In genomic region chr5:113157006-113157405, GRCm38 (mm10) we compare ENCODE assay signal across 11 mouse cellular contexts.
DNase-seq lines count a peak whose midpoint lies in the region; ATAC-seq and TF ChIP-seq lines count a peak whose summit lies in the region.
"Had no signal": no experiment of that assay in that cellular context is flagged by ENCODE, and none has a peak within 500 bp of the region (broad histone marks: within the 10 kb centered on the region; RNA-seq: fewer than 3 reads in every experiment).

No protein-coding gene starts in this region.

- no peaks in the 10 kb centered on the region for H3K27me3 ChIP-seq in lung, embryonic 15.5 days
- H3K27me3 ChIP-seq in limb, embryonic 12.5 days, result no peaks in the 10 kb centered on the region; the same call in 1 of the 2 replicates
- no peaks in the 10 kb centered on the region for H3K27me3 ChIP-seq in stomach, postnatal 0 days (ENCODE audit: control insufficient read depth, insufficient read depth, low read length)

- ATAC-seq in lung, embryonic 15.5 days (ENCODE audit: borderline replicate concordance, extremely low read depth, low FRiP score, low TSS enrichment), result no peak
- no peak for ATAC-seq in limb, embryonic 12.5 days (ENCODE audit: insufficient number of reproducible peaks, insufficient read depth, low FRiP score, low TSS enrichment, low read depth)
- ATAC-seq in stomach, postnatal 0 days (ENCODE audit: low FRiP score, low TSS enrichment), result no peak
- ATAC-seq: forebrain, embryonic 14.5 days had no signal

- TF ChIP-seq POLR2A in lung, adult 2 months (IDR thresholded peaks at IDR 0.05; ENCODE audit: borderline replicate concordance, extremely low read depth, low read depth, low read length), result no peak
- no peak for TF ChIP-seq POLR2A in bone marrow macrophage, adult 2 months (IDR thresholded peaks at IDR 0.05; ENCODE audit: borderline replicate concordance, low read depth, low read length)

- TF ChIP-seq CTCF in lung, adult 2 months (IDR thresholded peaks at IDR 0.05; ENCODE audit: insufficient read depth, low read length), result no peak
- TF ChIP-seq CTCF in bone marrow macrophage, adult 2 months (IDR thresholded peaks at IDR 0.05; ENCODE audit: low read depth, low read length), result no peak
- TF ChIP-seq CTCF in stomach, postnatal 0 days (IDR thresholded peaks at IDR 0.05; ENCODE audit: low read depth), result no peak

- H3K36me3 ChIP-seq in lung, embryonic 15.5 days, result no peaks in the 10 kb centered on the region
- no peaks in the 10 kb centered on the region for H3K36me3 ChIP-seq in limb, embryonic 12.5 days
- no peaks in the 10 kb centered on the region for H3K36me3 ChIP-seq in stomach, postnatal 0 days (ENCODE audit: control insufficient read depth, insufficient read depth, low read length)

- no peaks in the 10 kb centered on the region for H3K9me3 ChIP-seq in lung, embryonic 15.5 days
- no peaks in the 10 kb centered on the region for H3K9me3 ChIP-seq in limb, embryonic 12.5 days
- no peaks in the 10 kb centered on the region for H3K9me3 ChIP-seq in stomach, postnatal 0 days (ENCODE audit: control insufficient read depth, low read length)

- no peak overlapping the region for H3K4me3 ChIP-seq in lung, embryonic 15.5 days
- H3K4me3 ChIP-seq in lung, adult 2 months (replicated peaks; ENCODE audit: extremely low read depth, low read depth, low read length), result no peak overlapping the region
- H3K4me3 ChIP-seq in bone marrow macrophage, adult 2 months (ENCODE audit: insufficient read depth, low read length), result no peak overlapping the region
- H3K4me3 ChIP-seq in limb, embryonic 12.5 days (replicated peaks), result no peak overlapping the region
- H3K4me3 ChIP-seq in stomach, postnatal 0 days (ENCODE audit: low read depth, low read length), result no peak overlapping the region

- no peak overlapping the region for H3K4me2 ChIP-seq in lung, embryonic 15.5 days
- H3K4me2 ChIP-seq in limb, embryonic 12.5 days, result no peak overlapping the region
- H3K4me2 ChIP-seq in stomach, postnatal 0 days (replicated peaks; ENCODE audit: low read depth), result no peak overlapping the region

- TF ChIP-seq EP300 in stomach, postnatal 0 days (optimal IDR thresholded peaks at IDR 0.05), result no peak

- WGBS in lung, embryonic 15.5 days, result 68% methylated on average over 5 of the region's 5 CpGs
- 67% methylated on average over 5 of the region's 5 CpGs for WGBS in lung, adult 2 months
- WGBS in limb, embryonic 12.5 days, result 82% methylated on average over 5 of the region's 5 CpGs
- 67% methylated on average over 5 of the region's 5 CpGs for WGBS in stomach, postnatal 0 days

- no peak overlapping the region for H3K9ac ChIP-seq in lung, embryonic 15.5 days
- H3K9ac ChIP-seq in limb, embryonic 12.5 days (replicated peaks), result no peak overlapping the region
- no peak overlapping the region for H3K9ac ChIP-seq in stomach, postnatal 0 days (ENCODE audit: low read length)

- DNase-seq in lung, adult 2 months, result no peak
- DNase-seq in stomach, postnatal 0 days (ENCODE audit: low spot score), result no peak
- no peak for DNase-seq in right cerebral cortex, postnatal 4 days
- DNase-seq in left cerebral cortex, adult 18-20 months (ENCODE audit: low spot score in 2 of 2), result no peak
- DNase-seq: left cerebral cortex, postnatal 4 days; lung, postnatal 36 days; thymus, postnatal 25 days had no signal

- peaks cover 60% of the 10 kb centered on the region for H3K4me1 ChIP-seq in lung, embryonic 15.5 days
- peaks cover 6% of the 10 kb centered on the region for H3K4me1 ChIP-seq in lung, adult 2 months (ENCODE audit: control insufficient read depth, insufficient read depth, low read length)
- H3K4me1 ChIP-seq in bone marrow macrophage, adult 2 months (ENCODE audit: control insufficient read depth, insufficient read depth, low read length), result peaks cover 27% of the 10 kb centered on the region
- H3K4me1 ChIP-seq in limb, embryonic 12.5 days (replicated peaks), result peaks cover 37% of the 10 kb centered on the region
- 0 out of 2 replicates have a peak, but pooled peaks cover 2% of the 10 kb centered on the region for H3K4me1 ChIP-seq in stomach, postnatal 0 days (replicated peaks; ENCODE audit: control insufficient read depth, insufficient read depth)

- peak overlapping the region; percentile 49; the same call in 1 of the 2 replicates for H3K27ac ChIP-seq in lung, embryonic 15.5 days
- H3K27ac ChIP-seq in bone marrow macrophage, adult 2 months (ENCODE audit: insufficient read depth, low read depth, low read length), result peak overlapping the region; percentile 61
- H3K27ac ChIP-seq in limb, embryonic 12.5 days, result peak overlapping the region; percentile 36; the same call in 1 of the 2 replicates
- 0 out of 2 replicates have a peak overlapping the region, but pooled peaks have one; percentile 53 for H3K27ac ChIP-seq in stomach, postnatal 0 days (replicated peaks)
